Mouse (Mus musculus): ENCODE measurements around the gene Ccnk.

GRCm38 (mm10) chr12:108132450-108133070, 46.8 kb upstream of the Ccnk start:
- no peak for TF ChIP-seq CTCF (IDR thresholded peaks at IDR 0.05; ENCODE audit: low read depth)
- TF ChIP-seq EP300 (IDR thresholded peaks at IDR 0.05; ENCODE audit: low read depth): no peak
